Mouse (Mus musculus) lung, adult 2 months (tissue): ENCODE measurements at regions not wholly inside any gene's neighbourhood (a gene's known extent, or its start where the extent isn't known, plus 50 kb on each side); places are given as distances from the start of the nearest gene placed in this dataset.

Source experiments
- CTCF ChIP-seq: fragments of 200-500 bp; IDR thresholded peaks from 2 replicates; pipeline ENCODE4 v1.5.1; 2011; ENCODE audit warnings: mild to moderate bottlenecking, low read length, control low read depth; ENCODE audit not compliant: insufficient read depth
- POLR2A ChIP-seq: fragments of 200-500 bp; IDR thresholded peaks from 2 replicates; pipeline ENCODE4 v1.6.1; 2011; ENCODE audit warnings: low read depth, mild to moderate bottlenecking, control low read depth, low read length, borderline replicate concordance; ENCODE audit errors: extremely low read depth

GRCm38 (mm10) chr11:33013229-33014185, 133.7 kb downstream of the Fgf18 start:
- no peak for TF ChIP-seq POLR2A
- TF ChIP-seq CTCF: no peak
